Mouse (Mus musculus) urinary bladder, adult 18-20 months (tissue): ENCODE measurements at regions not wholly inside any gene's neighbourhood (a gene's known extent, or its start where the extent isn't known, plus 50 kb on each side); places are given as distances from the start of the nearest gene placed in this dataset.
A peak's percentile ranks its signal among the peaks of the same experiment; 100 is the strongest.

Experiments
- DNase-seq, 2 experiments: peaks; one replicate each; pipeline ENCODE4 v3.0.0; 2022; ENCODE audit warnings: low spot score in 2 of 2, mixed read lengths in 2 of 2

GRCm38 (mm10) chr1:194878440-194878839 is 60.2 kb upstream of the Cd34 start:
- peak in 1 of 2 experiments; percentile 29 for DNase-seq

GRCm38 (mm10) chr1:194879324-194880233 is 59.0 kb upstream of the Cd34 start:
- peak; percentile 92 to 94 for DNase-seq

DNA sequence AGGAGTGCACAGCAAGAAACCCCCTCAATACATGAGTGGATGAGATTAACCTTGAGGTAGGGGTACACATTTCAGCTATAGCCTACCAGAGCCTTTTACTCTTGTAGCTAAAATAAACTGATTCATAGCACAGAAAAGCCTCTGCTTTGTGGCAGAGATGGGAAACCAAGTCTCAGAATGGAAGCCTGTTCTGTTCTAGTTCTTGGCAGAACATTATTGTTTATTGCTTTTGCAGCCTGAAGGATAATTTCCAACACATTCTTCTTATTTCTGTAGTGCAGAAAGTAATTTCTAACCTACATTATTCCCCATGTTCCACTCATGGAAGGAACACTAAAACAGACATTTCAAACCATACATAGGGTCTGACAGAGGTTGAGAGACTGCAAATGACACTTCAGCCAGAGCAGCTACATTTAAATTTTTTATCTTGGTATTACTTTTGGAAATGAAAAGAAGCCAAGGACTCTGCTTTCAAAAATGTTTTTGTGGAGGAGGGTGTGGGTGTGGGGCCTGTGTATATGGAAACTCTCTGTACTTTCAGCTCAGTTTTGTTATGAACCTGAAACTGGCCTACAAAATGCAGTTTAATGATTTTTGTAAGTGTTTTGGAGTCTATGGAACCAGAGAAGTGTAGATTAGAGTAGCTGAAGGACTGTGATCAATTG is 56.9 kb upstream of the Cd34 start:
- DNase-seq = no peak

GRCm38 (mm10) chr1:194885071-194885686 is 53.4 kb upstream of the Cd34 start:
- peak in 1 of 2 experiments; percentile 21 for DNase-seq

GRCm38 (mm10) chr1:194885687-194886077 is 52.9 kb upstream of the Cd34 start:
- DNase-seq = peak; percentile 19 to 81
